Mouse (Mus musculus): Measurements from ENCODE around the gene Notch4.

DNA sequence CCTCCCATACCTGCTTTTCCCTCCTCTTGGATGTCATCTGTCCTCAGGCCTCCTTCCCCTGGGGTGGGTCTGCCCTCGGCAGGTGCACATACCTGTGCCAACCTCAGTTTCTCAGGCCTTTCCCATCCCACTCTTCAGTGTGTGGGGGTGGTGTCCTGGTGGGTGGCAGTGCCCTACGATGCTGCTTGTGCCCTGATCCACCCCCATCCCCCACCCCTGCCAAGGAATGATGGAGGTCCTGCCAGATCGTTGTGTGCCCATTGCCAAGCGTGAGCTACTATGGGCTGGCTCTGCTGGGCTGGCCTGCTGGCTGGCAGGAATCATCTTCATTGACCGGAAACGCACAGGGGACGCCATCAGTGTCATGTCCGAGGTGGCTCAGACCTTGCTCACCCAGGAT lies 47.0 kb downstream of the Notch4 start:
- TF ChIP-seq CTCF (IDR thresholded peaks at IDR 0.05; ENCODE audit: borderline replicate concordance, extremely low read depth, insufficient read depth, insufficient read length), result no peak
- no peak for TF ChIP-seq POLR2A (IDR thresholded peaks at IDR 0.05; ENCODE audit: borderline replicate concordance, extremely low read depth, insufficient read depth, insufficient read length, poor library complexity, severe bottlenecking)

Measured in brain, embryonic 14.5 days (tissue).